Mouse (Mus musculus): Measurements from ENCODE around the gene Fzr1. TPM values are rescaled to one million over a fixed set of nuclear protein-coding genes. Genes with fewer than 3 reads are reported as not detected.

Fzr1 gene
- total RNA-seq, 2 experiments from 2014 or later, result 27.6 to 35.6 TPM

- no peak for DNase-seq
Observed at GRCm38 (mm10) chr10:81355533-81355932, 22.8 kb downstream of the Fzr1 start.

- no peak for DNase-seq
Observed at GRCm38 (mm10) chr10:81354738-81355477, 23.4 kb downstream of the Fzr1 start.

GRCm38 (mm10) chr10:81351678-81352291, 26.5 kb downstream of the Fzr1 start:
- no peak for DNase-seq

- peak; percentile 99 to 100 for DNase-seq
Observed at GRCm38 (mm10) chr10:81350351-81351063, 27.8 kb downstream of the Fzr1 start, which contains the start of gene Hmg20b. Gene Hmg20b (minus strand): TSS chr10:81350480.

- DNase-seq, result no peak
Observed at GRCm38 (mm10) chr10:81349961-81350350, 28.4 kb downstream of the Fzr1 start.

GRCm38 (mm10) chr10:81349146-81349545, 29.2 kb downstream of the Fzr1 start:
- peak in 1 of 2 experiments; percentile 41 for DNase-seq

GRCm38 (mm10) chr10:81346453-81347067, 31.8 kb downstream of the Fzr1 start:
- DNase-seq, result no peak

- DNase-seq, result no peak
Observed at GRCm38 (mm10) chr10:81345162-81345534, 33.2 kb downstream of the Fzr1 start.

- DNase-seq, result peak in 1 of 2 experiments; percentile 50
Observed at GRCm38 (mm10) chr10:81344421-81345161, 33.7 kb downstream of the Fzr1 start.

GRCm38 (mm10) chr10:81342686-81343505, 35.4 kb downstream of the Fzr1 start, which contains the start of gene Gipc3:
Gene Gipc3 (minus strand): TSS chr10:81343266.
- peak in 1 of 2 experiments; percentile 39 for DNase-seq

- peak; percentile 66 to 90 for DNase-seq
Observed at GRCm38 (mm10) chr10:81341333-81341949, 36.9 kb downstream of the Fzr1 start.

- DNase-seq, result no peak
Observed at GRCm38 (mm10) chr10:81340551-81341332, 37.6 kb downstream of the Fzr1 start.

- no peak for DNase-seq
Observed at GRCm38 (mm10) chr10:81336558-81336957, 41.8 kb downstream of the Fzr1 start.

GRCm38 (mm10) chr10:81335393-81336340, 42.6 kb downstream of the Fzr1 start:
- DNase-seq, result no peak

GRCm38 (mm10) chr10:81334324-81334723, 44.0 kb downstream of the Fzr1 start:
- no peak for DNase-seq

GRCm38 (mm10) chr10:81332277-81332676, 46.0 kb downstream of the Fzr1 start:
- no peak for DNase-seq

- DNase-seq, result peak; percentile 77 to 79
Observed at GRCm38 (mm10) chr10:81330007-81330406, 48.3 kb downstream of the Fzr1 start.
